In genomic region chr10:68279516-68280501, GRCm38 (mm10) we compare ENCODE assay signal across 8 mouse cellular contexts. TPM values are rescaled to one million over a fixed set of nuclear protein-coding genes. Genes with fewer than 3 reads are reported as not detected.
DNase-seq lines count a peak whose midpoint lies in the region; ATAC-seq and TF ChIP-seq lines count a peak whose summit lies in the region.

No protein-coding gene starts in this region.

- peak; percentile 31 to 52 for DNase-seq in CD8-positive naive resting alpha-beta T cell, adult 2 months (ENCODE audit: low read depth in 2 of 2, low spot score in 2 of 2)
- DNase-seq in brain, embryonic 14.5 days (ENCODE audit: low read depth) = peak; percentile 92
- peak; percentile 85 for DNase-seq in forebrain, embryonic 14.5 days (ENCODE audit: low spot score)
- DNase-seq in heart, postnatal 10 days = peak; percentile 81 to 83
- DNase-seq in large intestine, adult 2 months (ENCODE audit: low read depth, low spot score) = peak; percentile 50
- peak; percentile 73 to 75 for DNase-seq in lung, adult 18-20 months
- DNase-seq in thymus, adult 2 months = peak; percentile 63

- no peaks in the 10 kb centered on the region for H3K27me3 ChIP-seq in forebrain, embryonic 14.5 days (replicated peaks; ENCODE audit: control insufficient read depth, insufficient read depth, low read length)
- H3K27me3 ChIP-seq in neural tube, embryonic 14.5 days (ENCODE audit: control insufficient read depth, insufficient read depth, low read length) = no peaks in the 10 kb centered on the region
- no peaks in the 10 kb centered on the region for H3K27me3 ChIP-seq in thymus, adult 2 months (ENCODE audit: control insufficient read depth, insufficient read depth, low read length)

- no peaks in the 10 kb centered on the region for H3K9me3 ChIP-seq in forebrain, embryonic 14.5 days (replicated peaks; ENCODE audit: control insufficient read depth, low read length)
- no peaks in the 10 kb centered on the region for H3K9me3 ChIP-seq in neural tube, embryonic 14.5 days (ENCODE audit: control insufficient read depth, low read length)

- no peaks in the 10 kb centered on the region for H3K36me3 ChIP-seq in forebrain, embryonic 14.5 days (ENCODE audit: control insufficient read depth, insufficient read depth, low read length)
- no peaks in the 10 kb centered on the region for H3K36me3 ChIP-seq in neural tube, embryonic 14.5 days (ENCODE audit: control insufficient read depth, insufficient read depth, low read length)
- H3K36me3 ChIP-seq in thymus, adult 2 months (ENCODE audit: control insufficient read depth, insufficient read depth, low read length) = no peaks in the 10 kb centered on the region

- intact Hi-C loops in heart, postnatal 10 days (cut with DNase I) = loop anchor here (5.0 kb wide), 7 partner anchors 43 to 418 kb away; no protein-coding TSS in a partner anchor

- H3K4me1 ChIP-seq in forebrain, embryonic 14.5 days (ENCODE audit: control insufficient read depth, insufficient read depth, low read length) = peaks cover 6% of the 10 kb centered on the region; the same call in 1 of the 2 replicates
- peaks cover 17% of the 10 kb centered on the region for H3K4me1 ChIP-seq in neural tube, embryonic 14.5 days (ENCODE audit: control insufficient read depth, insufficient read depth, low read length)
- peaks cover 9% of the 10 kb centered on the region for H3K4me1 ChIP-seq in thymus, adult 2 months (replicated peaks; ENCODE audit: control insufficient read depth, insufficient read depth, low read length)

- peak overlapping the region; percentile 58 for H3K4me3 ChIP-seq in forebrain, embryonic 14.5 days (ENCODE audit: low read depth, low read length)
- H3K4me3 ChIP-seq in neural tube, embryonic 14.5 days (ENCODE audit: low read depth, low read length) = peak overlapping the region; percentile 66
- H3K4me3 ChIP-seq in thymus, adult 2 months (ENCODE audit: control insufficient read depth, insufficient read depth, low read length) = peak overlapping the region; percentile 36

- peak overlapping the region; percentile 71 for H3K9ac ChIP-seq in forebrain, embryonic 14.5 days (ENCODE audit: low read length)
- H3K9ac ChIP-seq in neural tube, embryonic 14.5 days (replicated peaks; ENCODE audit: low read depth, low read length) = peak overlapping the region; percentile 65; the same call in 1 of the 2 replicates

- TF ChIP-seq CTCF in brain, embryonic 14.5 days (IDR thresholded peaks at IDR 0.05; ENCODE audit: borderline replicate concordance, extremely low read depth, insufficient read depth, insufficient read length) = no peak
- no peak for TF ChIP-seq CTCF in thymus, adult 2 months (IDR thresholded peaks at IDR 0.05; ENCODE audit: borderline replicate concordance, control insufficient read depth, extremely low read depth, insufficient read depth, low read length, poor library complexity)

- peak; percentile 20; the same call in 1 of the 2 replicates for ATAC-seq in forebrain, embryonic 14.5 days
- ATAC-seq in neural tube, embryonic 14.5 days (ENCODE audit: low read depth) = peak; percentile 15

- peak overlapping the region; percentile 82 for H3K27ac ChIP-seq in forebrain, embryonic 14.5 days (ENCODE audit: low read depth, low read length)
- H3K27ac ChIP-seq in neural tube, embryonic 14.5 days (ENCODE audit: low read depth, low read length) = peak overlapping the region; percentile 85
- peak overlapping the region; percentile 11; the same call in 1 of the 2 replicates for H3K27ac ChIP-seq in thymus, adult 2 months (ENCODE audit: control insufficient read depth, insufficient read depth, low read length)

- WGBS in forebrain, embryonic 14.5 days = under 1% methylated on average over 41 of the region's 41 CpGs
- WGBS in large intestine, adult 2 months = under 1% methylated on average over 41 of the region's 41 CpGs
- WGBS in neural tube, embryonic 14.5 days = under 1% methylated on average over 41 of the region's 41 CpGs
- whole genome bisulfite sequencing in thymus, adult 2 months = under 1% methylated on average over 41 of the region's 41 CpGs

- peak; percentile 42; the same call in 1 of the 2 replicates for TF ChIP-seq POLR2A in brain, embryonic 14.5 days (IDR thresholded peaks at IDR 0.05; ENCODE audit: borderline replicate concordance, extremely low read depth, insufficient read depth, insufficient read length, poor library complexity, severe bottlenecking)
- TF ChIP-seq POLR2A in thymus, adult 2 months (IDR thresholded peaks at IDR 0.05; ENCODE audit: control insufficient read depth, extremely low read depth, insufficient read depth, low read length, poor library complexity) = no peak

- peak overlapping the region; percentile 95 for H3K4me2 ChIP-seq in forebrain, embryonic 14.5 days (ENCODE audit: low read length)
- peak overlapping the region; percentile 91 for H3K4me2 ChIP-seq in neural tube, embryonic 14.5 days (ENCODE audit: low read depth, low read length)

RNA-seq across cellular contexts. Expression of gene Arid5b, which starts 1.3 kb away (rescaled TPM):
- 5.9 and 11.2 TPM in 2 replicates for polyA plus RNA-seq in brain, embryonic 14.5 days (2012; rRNA removed)
- 10.6 and 13.0 TPM in 2 replicates for polyA plus RNA-seq in forebrain, embryonic 14.5 days (2014; fragmentation: Nextera tagmentation; extraction: Ambion mirVana)
- total RNA-seq in heart, postnatal 10 days (2021) = 10 to 100 TPM; 26.5 to 29.4 TPM
- polyA plus RNA-seq in large intestine, adult 2 months (2012; rRNA removed) = 2.5 and 5.0 TPM in 2 replicates
- 24.9 and 26.2 TPM in 2 replicates for polyA plus RNA-seq in neural tube, embryonic 14.5 days (2014; fragmentation: Nextera tagmentation; extraction: Ambion mirVana)
- polyA plus RNA-seq in thymus, adult 2 months (2012; rRNA removed) = 4.0 and 4.6 TPM in 2 replicates

Comparison
In these comparisons a context has a peak if more than half of its experiments do, and no peak if none do; other contexts are left out.
1. Peak in every context shown above with its lines: DNase-seq, ATAC-seq, H3K4me3 ChIP-seq and H3K27ac ChIP-seq.
2. DNase-seq: peak in every context shown above with its lines; median percentile 92 in brain, embryonic 14.5 days; 85 in forebrain, embryonic 14.5 days; 82 in heart, postnatal 10 days; 74 in lung, adult 18-20 months; 63 in thymus, adult 2 months; 50 in large intestine, adult 2 months; 42 in CD8-positive naive resting alpha-beta T cell, adult 2 months.
3. H3K27ac ChIP-seq: peak in every context shown above with its lines; median percentile 85 in neural tube, embryonic 14.5 days; 82 in forebrain, embryonic 14.5 days; 11 in thymus, adult 2 months.